8 mouse cellular contexts compared by ENCODE assay signal in genomic region chr17:26715271-26715758, GRCm38 (mm10). TPM values are rescaled to one million over a fixed set of nuclear protein-coding genes. Genes with fewer than 3 reads are reported as not detected.
A peak's percentile ranks its signal among the peaks of the same experiment; 100 is the strongest.
DNase-seq lines count a peak whose midpoint lies in the region; ATAC-seq lines count a peak whose summit lies in the region.

Gene Crebrf (plus strand): TSS chr17:26715650.

- H3K4me3 ChIP-seq in hindbrain, embryonic 16.5 days (ENCODE audit: low read length): peak within 1 kb of the TSS; percentile 94
- H3K4me3 ChIP-seq in macrophage (ENCODE audit: inconsistent target): peak within 1 kb of the TSS; percentile 70

- WGBS in hindbrain, embryonic 16.5 days: under 1% methylated on average over 41 of the region's 41 CpGs
- WGBS in macrophage (ENCODE audit: missing documents): under 1% methylated on average over 39 of the region's 41 CpGs

- H3K27me3 ChIP-seq in hindbrain, embryonic 16.5 days (replicated peaks; ENCODE audit: control insufficient read depth, insufficient read depth, low read length): no peaks in the 10 kb centered on the region

- no peaks in the 10 kb centered on the region for H3K9me3 ChIP-seq in hindbrain, embryonic 16.5 days (ENCODE audit: control insufficient read depth, low read length)

- H3K36me3 ChIP-seq in hindbrain, embryonic 16.5 days (ENCODE audit: control insufficient read depth, insufficient read depth, low read length): no peaks in the 10 kb centered on the region
- no peaks in the 10 kb centered on the region for H3K36me3 ChIP-seq in macrophage (ENCODE audit: inconsistent target)

- peak within 1 kb of the TSS; percentile 83 for H3K9ac ChIP-seq in hindbrain, embryonic 16.5 days (ENCODE audit: low read depth, low read length)

- peaks cover 2% of the 10 kb centered on the region; the same call in 1 of the 2 replicates for H3K4me1 ChIP-seq in hindbrain, embryonic 16.5 days (ENCODE audit: control insufficient read depth, insufficient read depth, low read depth, low read length)

- peak within 1 kb of the TSS; percentile 88 for H3K27ac ChIP-seq in hindbrain, embryonic 16.5 days (ENCODE audit: low read depth, low read length)
- peak within 1 kb of the TSS; percentile 72 for H3K27ac ChIP-seq in macrophage

- DNase-seq in WW6 (ENCODE audit: low read depth, low spot score): peak; percentile 90
- DNase-seq in cerebellum, postnatal 4 days (ENCODE audit: low spot score in 2 of 2): peak; percentile 94 to 97
- DNase-seq in gastrocnemius, adult 18-20 months (ENCODE audit: low spot score): peak; percentile 99
- DNase-seq in left cerebral cortex, adult 18-20 months (ENCODE audit: low spot score in 2 of 2): peak; percentile 99
- DNase-seq in right cerebral cortex, adult 18-20 months: peak; percentile 99
- DNase-seq in urinary bladder, postnatal 10 days (ENCODE audit: low spot score): peak; percentile 96

- peaks cover 36% of the 10 kb centered on the region for H3K79me2 ChIP-seq in macrophage (ENCODE audit: inconsistent target)

- peak within 1 kb of the TSS; percentile 75 for H3K4me2 ChIP-seq in hindbrain, embryonic 16.5 days (ENCODE audit: low read length)

- peak; percentile 84 for ATAC-seq in hindbrain, embryonic 16.5 days

RNA-seq across cellular contexts. Expression of gene Crebrf, which starts in this region (rescaled TPM):
- total RNA-seq in gastrocnemius, adult 18-20 months (2021): 10 to 100 TPM; 37.7 to 47.2 TPM
- 7.9 and 10.6 TPM in 2 replicates for polyA plus RNA-seq in hindbrain, embryonic 16.5 days (2015; fragmentation: Nextera tagmentation; extraction: Ambion mirVana)
- total RNA-seq in left cerebral cortex, adult 18-20 months (2021): 100 to 1,000 TPM; 183 to 191 TPM
- 100 to 1,000 TPM in 7 of 26 experiments, 10 to 100 TPM in 19; 16.6 to 189 (median 60.0) TPM for total RNA-seq in macrophage (2018; cell fraction: chromatin; rRNA removed)
- total RNA-seq in macrophage (2018; cell fraction: cytosol; rRNA removed): 10 to 100 TPM; 14.8 to 59.3 (median 27.3) TPM
- 10 to 100 TPM in 25 of 26 experiments, 1 to 10 TPM in 1; 9.3 to 91.5 (median 36.5) TPM for total RNA-seq in macrophage (2018; cell fraction: nucleus; rRNA removed)
- 4.2 to 20.5 TPM (median 12.8 TPM) in 3 replicates for polyA plus RNA-seq in macrophage (2018)

Comparison
In these comparisons a context has a peak if more than half of its experiments do, and no peak if none do; other contexts are left out.
1. Peak in every context shown above with its lines: DNase-seq, ATAC-seq, H3K4me3 ChIP-seq and H3K27ac ChIP-seq.